Mouse (Mus musculus): Measurements from ENCODE around the gene Wdr1. TPM values are rescaled to one million over a fixed set of nuclear protein-coding genes. Genes with fewer than 3 reads are reported as not detected.

The Wdr1 gene
- polyA plus RNA-seq, 1 experiment from 2014 or later = 252 TPM

DNA sequence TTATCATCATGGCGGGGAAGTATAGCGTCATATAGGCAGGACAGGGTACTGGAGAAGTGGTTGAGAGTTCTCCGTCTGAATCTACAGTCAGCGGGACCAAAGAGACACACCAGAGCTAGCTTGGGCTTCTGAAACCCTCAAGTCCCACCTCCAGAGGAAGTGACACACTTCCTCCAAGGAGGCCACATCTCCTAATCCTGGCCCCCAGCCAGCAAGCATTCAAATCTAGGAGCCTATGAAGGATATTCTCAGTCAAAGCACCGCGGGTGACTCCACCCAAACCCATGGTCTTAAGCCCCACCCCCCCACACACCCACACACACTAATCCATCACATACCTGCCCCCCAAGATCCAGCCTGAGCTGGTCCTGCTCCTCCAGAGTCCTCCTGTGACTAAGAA, 69.1 kb downstream of the Wdr1 start:
- no peaks in the 10 kb centered on the region for H3K36me3 ChIP-seq (ENCODE audit: control insufficient read depth, insufficient read depth, low read length)
- no peak overlapping the region for H3K4me2 ChIP-seq (ENCODE audit: low read length)
- no peaks in the 10 kb centered on the region for H3K9me3 ChIP-seq (ENCODE audit: control insufficient read depth, low read length)
- H3K27me3 ChIP-seq (ENCODE audit: control insufficient read depth, insufficient read depth, low read length) = no peaks in the 10 kb centered on the region
- H3K9ac ChIP-seq (ENCODE audit: low read length) = no peak overlapping the region
- H3K27ac ChIP-seq (replicated peaks in 1 of 2; ENCODE audit: control insufficient read depth in 1 of 2, insufficient read depth in 1 of 2, low read depth in 2 of 2, low read length in 2 of 2) = no peak overlapping the region
- 86% methylated on average over 6 of the region's 6 CpGs for WGBS
- peaks cover 6 to 9% of the 10 kb centered on the region in 2 experiments for H3K4me1 ChIP-seq (ENCODE audit: control insufficient read depth in 2 of 2, insufficient read depth in 2 of 2, low read length in 2 of 2)
- no peak overlapping the region for H3K4me3 ChIP-seq (ENCODE audit: control insufficient read depth in 1 of 2, insufficient read depth in 1 of 2, low read depth in 1 of 2, low read length in 2 of 2)
- ATAC-seq (ENCODE audit: insufficient number of reproducible peaks, insufficient read depth, low FRiP score, low read depth) = no peak

DNA sequence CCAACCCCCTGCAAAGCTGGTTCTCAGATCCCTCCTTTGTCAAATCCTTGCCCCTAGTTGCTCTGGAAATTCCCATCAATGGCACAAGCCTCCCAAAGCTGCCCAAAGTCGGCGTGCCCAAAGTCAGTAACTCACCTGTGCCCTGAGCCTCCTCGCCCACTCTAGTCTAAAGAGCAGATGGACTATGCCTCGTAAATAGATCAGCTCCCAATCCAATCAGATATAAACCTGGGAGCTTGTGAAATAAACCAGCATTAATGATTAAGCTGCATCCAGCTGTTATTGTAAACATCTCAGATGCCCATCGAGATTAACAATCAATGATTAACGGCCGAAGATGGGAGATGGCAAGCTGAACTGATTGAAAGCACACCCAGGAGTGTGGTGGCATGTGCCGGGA, 71.3 kb downstream of the Wdr1 start:
- H3K9ac ChIP-seq (ENCODE audit: low read length) = no peak overlapping the region
- H3K9me3 ChIP-seq (ENCODE audit: control insufficient read depth, low read length) = no peaks in the 10 kb centered on the region
- no peaks in the 10 kb centered on the region for H3K27me3 ChIP-seq (ENCODE audit: control insufficient read depth, insufficient read depth, low read length)
- H3K27ac ChIP-seq (replicated peaks in 1 of 2; ENCODE audit: control insufficient read depth in 1 of 2, insufficient read depth in 1 of 2, low read depth in 2 of 2, low read length in 2 of 2) = no peak overlapping the region
- no peaks in the 10 kb centered on the region for H3K36me3 ChIP-seq (ENCODE audit: control insufficient read depth, insufficient read depth, low read length)
- no peak for ATAC-seq (ENCODE audit: insufficient number of reproducible peaks, insufficient read depth, low FRiP score, low read depth)
- 79% methylated on average over 8 of the region's 8 CpGs for WGBS
- no peak overlapping the region for H3K4me3 ChIP-seq (ENCODE audit: control insufficient read depth in 1 of 2, insufficient read depth in 1 of 2, low read depth in 1 of 2, low read length in 2 of 2)
- H3K4me1 ChIP-seq (ENCODE audit: control insufficient read depth in 2 of 2, insufficient read depth in 2 of 2, low read length in 2 of 2) = peaks cover 8 to 10% of the 10 kb centered on the region in 2 experiments; a peak in 2 of 4 replicates
- no peak overlapping the region for H3K4me2 ChIP-seq (ENCODE audit: low read length)

DNA sequence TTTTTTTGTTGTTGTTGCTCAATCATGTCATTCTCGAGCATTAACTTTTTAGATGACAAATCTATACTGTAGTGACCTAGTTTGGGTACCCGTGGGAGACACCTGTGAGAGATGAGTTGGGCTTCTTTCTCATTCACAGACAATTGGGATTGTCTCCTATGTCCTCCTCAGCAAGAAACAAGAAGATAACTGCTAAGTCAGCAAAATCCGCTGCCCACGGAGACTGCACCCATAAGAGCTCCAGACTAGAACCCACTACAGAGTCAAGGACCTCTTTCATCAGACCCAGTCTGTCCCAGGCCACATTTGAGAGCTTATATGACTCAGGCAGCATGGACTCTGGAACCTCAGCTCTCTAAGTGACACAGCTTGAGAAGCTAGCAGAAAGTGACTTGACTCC, 73.3 kb downstream of the Wdr1 start:
- Histone ChIP-seq H3K36me3 (ENCODE audit: control insufficient read depth, insufficient read depth, low read length) (no peaks in the 10 kb centered on the region), H3K27me3 (ENCODE audit: control insufficient read depth, insufficient read depth, low read length) (no peaks in the 10 kb centered on the region), H3K4me1 (ENCODE audit: control insufficient read depth in 2 of 2, insufficient read depth in 2 of 2, low read length in 2 of 2) (peaks cover 8 to 10% of the 10 kb centered on the region in 2 experiments; a peak in 2 of 4 replicates), H3K9ac (ENCODE audit: low read length) (no peak overlapping the region), H3K27ac (replicated peaks in 1 of 2; ENCODE audit: control insufficient read depth in 1 of 2, insufficient read depth in 1 of 2, low read depth in 2 of 2, low read length in 2 of 2) (no peak overlapping the region), H3K9me3 (ENCODE audit: control insufficient read depth, low read length) (no peaks in the 10 kb centered on the region), H3K4me2 (ENCODE audit: low read length) (no peak overlapping the region), H3K4me3 (ENCODE audit: control insufficient read depth in 1 of 2, insufficient read depth in 1 of 2, low read depth in 1 of 2, low read length in 2 of 2) (no peak overlapping the region)
- no peak for ATAC-seq (ENCODE audit: insufficient number of reproducible peaks, insufficient read depth, low FRiP score, low read depth)
- 88% methylated on average over 4 of the region's 4 CpGs for whole genome bisulfite sequencing

DNA sequence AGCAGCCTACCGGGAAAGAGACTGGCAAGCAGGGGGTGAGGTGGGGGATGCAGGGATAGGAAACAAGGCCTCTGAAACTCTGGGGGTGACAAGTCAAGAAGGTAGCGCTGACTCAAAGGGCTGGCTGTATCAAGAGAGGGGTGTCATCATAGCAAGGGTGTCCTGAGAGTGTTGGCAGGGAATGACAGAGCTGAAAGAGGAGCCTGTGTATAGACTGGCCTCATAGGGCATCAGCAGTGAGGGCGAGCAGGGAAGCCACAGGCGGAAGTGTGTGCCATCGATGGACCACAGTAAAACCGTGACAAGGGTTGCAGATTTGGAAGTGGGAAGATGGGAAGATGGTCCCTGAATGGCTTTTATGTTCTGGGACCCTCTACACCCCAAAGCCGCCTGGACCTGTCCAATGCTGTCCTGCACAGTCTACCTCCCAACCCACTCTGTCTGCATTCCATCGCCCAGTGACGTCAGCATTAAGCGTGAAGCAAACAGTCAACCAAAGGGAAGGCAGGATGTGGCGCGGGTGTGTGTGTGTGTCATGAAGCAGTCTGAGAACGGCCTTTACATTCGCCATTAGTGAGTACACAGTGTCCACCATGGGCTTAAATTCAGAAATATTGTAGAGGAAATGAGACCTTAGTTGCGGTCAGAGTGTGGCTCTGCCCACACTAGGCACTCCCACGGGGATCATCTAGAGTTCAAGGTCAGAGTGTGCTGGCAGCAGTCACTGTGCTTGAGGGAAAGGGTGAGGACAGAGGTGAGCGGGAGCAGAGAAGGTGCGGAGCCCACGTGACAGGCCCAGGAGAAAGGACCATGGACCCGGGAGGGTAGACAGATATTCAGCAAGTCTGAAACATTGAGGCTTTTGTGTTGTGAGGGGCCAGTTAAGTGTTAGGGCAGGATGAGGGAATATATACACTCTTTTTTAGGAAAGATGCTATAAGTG, 74.1 kb downstream of the Wdr1 start:
- H3K9ac ChIP-seq (ENCODE audit: low read length) = no peak overlapping the region
- H3K9me3 ChIP-seq (ENCODE audit: control insufficient read depth, low read length) = no peaks in the 10 kb centered on the region
- no peak overlapping the region for H3K27ac ChIP-seq (replicated peaks in 1 of 2; ENCODE audit: control insufficient read depth in 1 of 2, insufficient read depth in 1 of 2, low read depth in 2 of 2, low read length in 2 of 2)
- H3K27me3 ChIP-seq (ENCODE audit: control insufficient read depth, insufficient read depth, low read length) = no peaks in the 10 kb centered on the region
- H3K4me1 ChIP-seq (ENCODE audit: control insufficient read depth in 2 of 2, insufficient read depth in 2 of 2, low read length in 2 of 2) = peaks cover 8 to 10% of the 10 kb centered on the region in 2 experiments; a peak in 2 of 4 replicates
- no peak overlapping the region for H3K4me3 ChIP-seq (ENCODE audit: control insufficient read depth in 1 of 2, insufficient read depth in 1 of 2, low read depth in 1 of 2, low read length in 2 of 2)
- WGBS = 52% methylated on average over 20 of the region's 20 CpGs
- ATAC-seq (ENCODE audit: insufficient number of reproducible peaks, insufficient read depth, low FRiP score, low read depth) = no peak
- 0 out of 2 replicates have a peak overlapping the region, but pooled peaks have one; percentile 8 for H3K4me2 ChIP-seq (ENCODE audit: low read length)
- H3K36me3 ChIP-seq (ENCODE audit: control insufficient read depth, insufficient read depth, low read length) = no peaks in the 10 kb centered on the region

DNA sequence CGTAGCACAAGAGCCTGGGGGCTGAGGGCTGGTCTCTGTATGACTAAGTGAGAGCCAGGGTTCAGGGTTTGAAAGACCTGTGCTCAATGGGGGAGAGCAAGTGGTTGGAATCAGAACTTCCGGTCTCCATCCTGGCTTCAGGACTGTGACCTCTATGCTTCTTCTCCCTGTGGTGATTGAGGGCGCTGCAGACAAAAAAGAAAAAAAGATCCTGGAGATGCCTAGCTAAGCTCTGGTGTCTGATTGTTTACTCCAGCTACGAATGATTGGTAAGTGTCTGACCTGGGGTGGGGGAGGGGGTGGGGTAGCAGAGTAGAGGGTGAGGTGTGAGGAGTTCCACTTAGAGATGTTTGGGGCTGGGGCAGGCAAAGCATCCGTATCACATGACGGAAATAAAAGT, 75.0 kb downstream of the Wdr1 start:
- H3K9ac ChIP-seq (ENCODE audit: low read length) = no peak overlapping the region
- H3K27ac ChIP-seq (replicated peaks in 1 of 2; ENCODE audit: control insufficient read depth in 1 of 2, insufficient read depth in 1 of 2, low read depth in 2 of 2, low read length in 2 of 2) = no peak overlapping the region
- no peak overlapping the region for H3K4me3 ChIP-seq (ENCODE audit: control insufficient read depth in 1 of 2, insufficient read depth in 1 of 2, low read depth in 1 of 2, low read length in 2 of 2)
- no peaks in the 10 kb centered on the region for H3K9me3 ChIP-seq (ENCODE audit: control insufficient read depth, low read length)
- no peak overlapping the region for H3K4me2 ChIP-seq (ENCODE audit: low read length)
- no peak for ATAC-seq (ENCODE audit: insufficient number of reproducible peaks, insufficient read depth, low FRiP score, low read depth)
- no peaks in the 10 kb centered on the region for H3K36me3 ChIP-seq (ENCODE audit: control insufficient read depth, insufficient read depth, low read length)
- H3K27me3 ChIP-seq (ENCODE audit: control insufficient read depth, insufficient read depth, low read length) = 0 out of 2 replicates have a peak, but pooled peaks cover 1% of the 10 kb centered on the region
- H3K4me1 ChIP-seq (ENCODE audit: control insufficient read depth in 2 of 2, insufficient read depth in 2 of 2, low read length in 2 of 2) = peaks cover 8 to 10% of the 10 kb centered on the region in 2 experiments; a peak in 2 of 4 replicates
- 45% methylated on average over 6 of the region's 6 CpGs for WGBS

DNA sequence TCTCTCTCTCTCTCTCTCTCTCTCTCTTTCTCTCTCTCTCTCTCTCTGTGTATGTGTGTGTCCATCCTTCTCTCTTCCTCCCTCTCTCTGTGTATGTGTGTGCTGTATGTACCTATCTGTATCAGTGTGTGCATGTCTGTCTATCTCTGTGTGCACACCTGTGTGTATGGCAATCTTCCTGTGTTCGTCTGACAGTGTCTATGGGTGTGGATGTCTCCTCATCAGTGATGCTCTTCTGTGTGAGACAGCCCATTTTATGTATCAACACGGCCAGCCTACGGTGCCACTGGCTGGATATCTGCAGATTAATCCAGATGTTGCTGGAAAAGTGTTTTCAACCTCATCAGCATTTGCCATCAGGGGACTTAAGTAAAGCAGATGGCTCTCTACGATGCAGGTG, 75.8 kb downstream of the Wdr1 start:
- H3K4me2 ChIP-seq (ENCODE audit: low read length) = no peak overlapping the region
- no peaks in the 10 kb centered on the region for H3K36me3 ChIP-seq (ENCODE audit: control insufficient read depth, insufficient read depth, low read length)
- no peak overlapping the region for H3K9ac ChIP-seq (ENCODE audit: low read length)
- H3K4me1 ChIP-seq (ENCODE audit: control insufficient read depth in 2 of 2, insufficient read depth in 2 of 2, low read length in 2 of 2) = peaks cover 8 to 10% of the 10 kb centered on the region in 2 experiments; a peak in 2 of 4 replicates
- H3K4me3 ChIP-seq (ENCODE audit: control insufficient read depth in 1 of 2, insufficient read depth in 1 of 2, low read depth in 1 of 2, low read length in 2 of 2) = no peak overlapping the region
- ATAC-seq (ENCODE audit: insufficient number of reproducible peaks, insufficient read depth, low FRiP score, low read depth) = no peak
- WGBS = 76% methylated on average over 4 of the region's 4 CpGs
- H3K27me3 ChIP-seq (ENCODE audit: control insufficient read depth, insufficient read depth, low read length) = 0 out of 2 replicates have a peak, but pooled peaks cover 3% of the 10 kb centered on the region
- no peak overlapping the region for H3K27ac ChIP-seq (replicated peaks in 1 of 2; ENCODE audit: control insufficient read depth in 1 of 2, insufficient read depth in 1 of 2, low read depth in 2 of 2, low read length in 2 of 2)
- H3K9me3 ChIP-seq (ENCODE audit: control insufficient read depth, low read length) = no peaks in the 10 kb centered on the region

DNA sequence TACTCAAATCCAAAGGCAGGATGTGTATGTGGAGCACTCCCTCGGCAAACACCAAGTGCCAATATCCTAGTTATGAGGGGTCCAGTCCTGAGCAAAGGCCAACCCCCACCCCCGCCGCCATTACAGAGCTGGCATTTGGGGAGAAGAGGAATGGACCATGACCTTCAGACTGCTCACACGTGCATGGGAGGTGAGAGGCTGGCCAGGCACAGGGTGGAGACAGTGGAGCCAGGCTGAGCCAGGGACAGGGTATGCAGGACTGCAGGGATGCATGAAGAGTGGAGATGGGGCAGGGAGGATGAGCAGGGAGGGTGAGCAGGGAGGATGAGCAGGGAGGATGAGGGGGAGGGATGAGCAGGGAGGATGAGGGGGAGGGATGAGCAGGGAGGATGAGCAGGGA, 77.1 kb downstream of the Wdr1 start:
- H3K9ac ChIP-seq (ENCODE audit: low read length) = no peak overlapping the region
- no peak overlapping the region for H3K27ac ChIP-seq (replicated peaks in 1 of 2; ENCODE audit: control insufficient read depth in 1 of 2, insufficient read depth in 1 of 2, low read depth in 2 of 2, low read length in 2 of 2)
- H3K9me3 ChIP-seq (ENCODE audit: control insufficient read depth, low read length) = no peaks in the 10 kb centered on the region
- WGBS = 67% methylated on average over 4 of the region's 4 CpGs
- ATAC-seq (ENCODE audit: insufficient number of reproducible peaks, insufficient read depth, low FRiP score, low read depth) = no peak
- H3K4me1 ChIP-seq (ENCODE audit: control insufficient read depth in 2 of 2, insufficient read depth in 2 of 2, low read length in 2 of 2) = peaks cover 8 to 10% of the 10 kb centered on the region in 2 experiments; a peak in 2 of 4 replicates
- 0 out of 2 replicates have a peak, but pooled peaks cover 3% of the 10 kb centered on the region for H3K27me3 ChIP-seq (ENCODE audit: control insufficient read depth, insufficient read depth, low read length)
- no peak overlapping the region for H3K4me2 ChIP-seq (ENCODE audit: low read length)
- no peak overlapping the region for H3K4me3 ChIP-seq (ENCODE audit: control insufficient read depth in 1 of 2, insufficient read depth in 1 of 2, low read depth in 1 of 2, low read length in 2 of 2)
- H3K36me3 ChIP-seq (ENCODE audit: control insufficient read depth, insufficient read depth, low read length) = no peaks in the 10 kb centered on the region

Data from heart, embryonic 14.5 days (tissue).